Mouse (Mus musculus): ENCODE results near the gene Prkn. TPM values are rescaled to one million over a fixed set of nuclear protein-coding genes. Genes with fewer than 3 reads are reported as not detected.

Gene Prkn
- polyA plus RNA-seq, 1 experiment from 2014 or later = 1.5 TPM

DNA sequence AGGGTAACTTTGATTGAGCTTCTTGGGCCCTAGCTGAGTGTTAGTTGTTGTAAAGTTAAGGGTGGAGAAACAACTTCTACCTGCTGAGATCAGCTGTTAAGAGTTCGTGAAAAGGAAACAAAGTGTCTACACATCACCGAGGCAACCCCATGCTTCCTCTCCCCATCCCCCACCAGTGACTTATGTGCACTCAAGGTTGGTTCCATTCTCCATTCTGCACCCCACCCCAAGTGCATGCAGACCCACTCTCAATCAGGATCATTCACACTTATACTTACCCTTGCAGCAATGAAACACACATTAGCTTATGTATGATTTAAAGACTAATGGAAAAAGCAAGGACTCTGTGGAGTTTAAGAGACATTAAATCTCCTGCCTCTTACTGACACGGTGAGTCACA lies 691.9 kb downstream of the Prkn start:
- Histone ChIP-seq H3K4me1 (peaks cover 26% of the 10 kb centered on the region), H3K27me3 (no peaks in the 10 kb centered on the region), H3K9ac (no peak overlapping the region), H3K27ac (no peak overlapping the region), H3K36me3 (replicated peaks) (no peaks in the 10 kb centered on the region), H3K4me3 (replicated peaks) (no peak overlapping the region), H3K4me2 (no peak overlapping the region), H3K9me3 (no peaks in the 10 kb centered on the region)
- 31% methylated on average over 3 of the region's 3 CpGs for whole genome bisulfite sequencing
- no peak for ATAC-seq (ENCODE audit: low FRiP score)

DNA sequence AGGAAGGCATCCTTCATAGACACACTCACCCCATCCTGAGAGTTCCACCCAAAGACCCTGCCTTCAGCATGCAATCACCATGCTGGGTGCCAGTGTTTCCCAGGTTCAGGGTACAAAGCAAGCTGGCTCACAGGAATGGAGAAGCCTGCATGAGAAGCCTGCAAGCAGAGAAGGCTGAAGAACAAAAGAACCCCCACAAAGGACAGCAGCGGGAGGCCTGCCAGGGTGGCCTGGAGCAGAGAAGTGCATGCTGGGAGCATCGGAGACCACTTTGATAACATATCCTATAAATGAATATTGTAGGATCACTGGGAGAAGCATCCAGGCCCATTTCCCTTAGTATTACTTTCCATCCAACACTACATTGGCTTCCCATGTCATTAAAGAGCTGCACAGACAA lies 692.6 kb downstream of the Prkn start:
- Histone ChIP-seq H3K4me3 (replicated peaks) (no peak overlapping the region), H3K36me3 (replicated peaks) (no peaks in the 10 kb centered on the region), H3K9me3 (no peaks in the 10 kb centered on the region), H3K27me3 (no peaks in the 10 kb centered on the region), H3K4me2 (no peak overlapping the region), H3K9ac (no peak overlapping the region), H3K4me1 (peaks cover 26% of the 10 kb centered on the region), H3K27ac (peak overlapping the region; percentile 5)
- WGBS = 12% methylated on average over 2 of the region's 2 CpGs
- no peak for ATAC-seq (ENCODE audit: low FRiP score)

DNA sequence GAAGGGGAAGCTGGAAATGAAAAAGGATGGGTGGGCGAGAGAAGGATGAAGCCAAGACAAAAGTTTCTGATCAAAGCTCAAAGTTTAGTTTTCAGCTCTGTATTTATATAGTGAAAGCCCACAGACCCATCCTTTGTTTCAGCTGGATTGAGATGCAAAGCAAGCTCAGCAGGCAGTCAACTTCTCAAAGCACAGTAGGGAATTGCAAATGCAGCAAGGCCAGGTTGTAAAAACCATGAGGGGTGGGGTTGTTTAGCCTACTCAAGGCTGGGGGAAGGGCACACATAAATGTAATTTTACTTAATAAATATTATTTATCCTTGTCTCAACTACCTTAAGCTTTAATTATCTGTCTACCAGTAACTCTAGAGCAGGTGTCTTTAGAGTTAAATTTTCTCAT lies 693.7 kb downstream of the Prkn start:
- H3K27ac ChIP-seq = no peak overlapping the region

DNA sequence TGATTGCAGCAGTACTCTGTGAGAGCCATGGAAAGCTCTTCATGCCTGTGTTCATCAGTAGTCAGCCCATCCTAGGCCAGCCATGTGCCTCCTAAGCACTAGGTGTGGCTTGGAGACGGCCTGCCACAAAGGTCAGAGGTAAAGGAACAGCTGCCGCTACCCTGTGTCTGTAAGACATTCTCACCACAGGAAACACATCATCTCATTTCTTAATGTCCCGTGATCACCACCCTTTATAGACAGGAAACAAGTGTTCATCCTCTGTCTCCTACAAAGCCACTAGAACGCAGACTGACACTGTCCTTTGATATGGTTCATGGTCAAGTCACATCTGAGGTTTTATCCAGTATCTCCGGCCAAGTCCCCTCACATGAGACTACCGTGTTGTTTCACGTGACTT lies 698.6 kb downstream of the Prkn start:
- H3K4me1 ChIP-seq = peaks cover 13% of the 10 kb centered on the region
- no peak overlapping the region for H3K27ac ChIP-seq
- 90% methylated on average over 7 of the region's 7 CpGs for WGBS
- no peak overlapping the region for H3K4me2 ChIP-seq
- no peaks in the 10 kb centered on the region for H3K36me3 ChIP-seq (replicated peaks)
- H3K4me3 ChIP-seq (replicated peaks) = no peak overlapping the region
- no peak overlapping the region for H3K9ac ChIP-seq
- no peaks in the 10 kb centered on the region for H3K27me3 ChIP-seq
- no peak for ATAC-seq (ENCODE audit: low FRiP score)
- H3K9me3 ChIP-seq = no peaks in the 10 kb centered on the region

More for the DNA sequence above, 693.7 kb downstream of the Prkn start:
- Histone ChIP-seq H3K4me3 (replicated peaks) (no peak overlapping the region), H3K9me3 (no peaks in the 10 kb centered on the region), H3K4me1 (peaks cover 26% of the 10 kb centered on the region), H3K4me2 (no peak overlapping the region), H3K27me3 (no peaks in the 10 kb centered on the region), H3K36me3 (replicated peaks) (no peaks in the 10 kb centered on the region), H3K9ac (no peak overlapping the region)
- ATAC-seq (ENCODE audit: low FRiP score) = 0 out of 2 replicates have a peak, but pooled peaks have one; percentile 30
- WGBS = 10% methylated on average over 1 of the region's 1 CpGs

DNA sequence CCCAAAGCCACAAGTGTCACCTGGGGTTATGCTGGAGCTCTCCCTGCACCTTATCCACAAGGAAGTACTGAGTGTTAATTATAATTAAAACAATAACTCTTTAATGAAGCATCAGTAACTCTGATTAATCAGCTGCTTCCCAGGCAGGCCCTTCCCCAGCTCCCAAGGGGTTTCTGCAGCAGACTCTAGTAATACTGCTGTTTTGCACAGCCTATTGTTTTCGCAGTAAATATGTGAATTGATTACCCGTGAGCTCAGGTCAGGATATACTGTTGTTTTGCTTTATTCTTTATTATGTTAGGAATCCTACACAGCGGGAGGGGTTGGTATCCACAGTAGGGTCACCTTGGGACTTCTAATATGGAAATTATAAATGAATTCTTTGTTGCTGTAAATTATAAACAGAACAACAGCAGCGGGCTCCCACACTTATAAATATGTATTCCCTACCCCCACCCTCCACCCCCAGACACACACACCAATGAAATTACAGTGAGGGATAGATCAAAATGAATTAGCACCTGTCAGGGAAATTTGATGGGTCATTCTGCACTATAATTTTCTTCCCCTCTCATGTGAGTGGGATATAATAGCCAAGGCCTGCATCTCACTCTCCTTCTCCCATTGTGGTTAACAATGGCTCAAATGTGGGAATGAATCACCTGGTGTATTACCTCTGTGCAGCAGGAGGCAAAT lies 701.9 kb downstream of the Prkn start:
- no peaks in the 10 kb centered on the region for H3K36me3 ChIP-seq (replicated peaks)
- no peak overlapping the region for H3K4me3 ChIP-seq (replicated peaks)
- no peaks in the 10 kb centered on the region for H3K27me3 ChIP-seq
- H3K9ac ChIP-seq = no peak overlapping the region
- WGBS = 56% methylated on average over 4 of the region's 4 CpGs
- no peak overlapping the region for H3K4me2 ChIP-seq
- H3K4me1 ChIP-seq = peaks cover 6% of the 10 kb centered on the region
- no peaks in the 10 kb centered on the region for H3K9me3 ChIP-seq
- H3K27ac ChIP-seq = no peak overlapping the region
- peak; percentile 57; the same call in 1 of the 2 replicates for ATAC-seq (ENCODE audit: low FRiP score)

DNA sequence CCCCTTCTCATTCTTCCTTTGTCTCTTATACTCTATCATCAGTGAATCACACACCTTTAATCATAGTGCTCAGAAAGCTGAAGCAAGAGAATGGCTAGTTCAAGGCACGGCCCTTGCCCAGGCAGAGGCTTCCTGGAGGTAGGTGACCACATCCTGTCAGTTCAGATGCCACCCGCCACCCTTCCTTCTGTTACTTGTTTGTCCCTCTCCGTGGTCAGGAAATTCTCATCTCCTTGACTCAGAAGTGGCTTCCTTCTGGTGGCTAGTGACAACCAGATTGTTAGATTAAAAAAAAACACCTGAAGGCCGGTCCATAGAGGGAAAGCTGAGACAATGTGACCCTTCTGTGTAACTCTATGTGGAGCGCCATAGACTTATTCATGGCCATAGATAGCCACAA lies 710.4 kb downstream of the Prkn start:
- H3K27me3 ChIP-seq = no peaks in the 10 kb centered on the region
- ATAC-seq (ENCODE audit: low FRiP score) = no peak
- H3K36me3 ChIP-seq (replicated peaks) = no peaks in the 10 kb centered on the region
- no peaks in the 10 kb centered on the region for H3K4me1 ChIP-seq
- H3K9ac ChIP-seq = no peak overlapping the region
- 88% methylated on average over 5 of the region's 5 CpGs for WGBS
- no peaks in the 10 kb centered on the region for H3K9me3 ChIP-seq
- no peak overlapping the region for H3K4me2 ChIP-seq
- no peak overlapping the region for H3K27ac ChIP-seq
- no peak overlapping the region for H3K4me3 ChIP-seq (replicated peaks)

DNA sequence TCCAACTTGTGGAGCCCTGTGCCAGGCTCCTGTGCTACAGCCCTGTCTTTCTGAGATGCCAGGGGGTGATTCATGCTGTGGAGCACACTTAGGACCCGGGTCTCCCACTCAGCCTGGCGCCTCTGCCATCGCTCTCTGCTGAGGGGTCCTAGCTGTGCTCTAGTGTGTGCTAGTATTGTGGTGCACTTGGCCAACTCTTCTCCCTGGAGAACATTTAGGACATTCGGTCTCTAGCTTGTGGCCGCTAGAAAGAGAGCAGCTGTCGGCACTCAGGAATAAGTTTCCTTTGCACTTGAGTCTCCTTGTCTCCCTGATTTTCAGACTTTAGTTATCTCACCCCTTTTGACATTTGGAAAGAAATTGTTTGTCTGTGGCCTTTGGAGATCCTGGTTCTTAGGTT lies 725.5 kb downstream of the Prkn start:
- Histone ChIP-seq H3K4me3 (replicated peaks) (no peak overlapping the region), H3K27me3 (no peaks in the 10 kb centered on the region), H3K36me3 (replicated peaks) (no peaks in the 10 kb centered on the region), H3K4me1 (no peaks in the 10 kb centered on the region), H3K9ac (no peak overlapping the region), H3K4me2 (no peak overlapping the region), H3K9me3 (no peaks in the 10 kb centered on the region), H3K27ac (no peak overlapping the region)
- ATAC-seq (ENCODE audit: low FRiP score) = no peak
- WGBS = 93% methylated on average over 6 of the region's 6 CpGs

DNA sequence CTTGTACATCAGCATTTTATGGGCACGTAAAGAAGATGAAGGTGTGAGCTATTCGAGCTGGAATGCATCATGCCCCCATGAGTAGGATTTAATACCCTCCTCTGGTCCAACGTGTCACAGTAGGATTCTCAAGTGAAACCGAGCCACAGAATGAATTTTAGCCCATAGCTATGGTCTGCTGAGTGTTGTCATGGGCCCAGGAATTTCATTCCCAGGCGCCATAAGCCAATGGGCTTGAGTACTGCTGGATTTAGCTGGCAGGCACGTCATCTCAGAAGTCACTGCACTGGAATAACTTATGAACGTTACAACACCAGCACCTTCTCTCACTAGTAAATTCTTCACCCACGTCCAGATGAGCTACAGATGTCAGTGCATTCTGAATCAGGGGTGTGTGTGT lies 730.2 kb downstream of the Prkn start:
- Histone ChIP-seq H3K9ac (no peak overlapping the region), H3K9me3 (no peaks in the 10 kb centered on the region), H3K27me3 (no peaks in the 10 kb centered on the region), H3K27ac (no peak overlapping the region), H3K4me1 (no peaks in the 10 kb centered on the region), H3K4me2 (no peak overlapping the region), H3K4me3 (replicated peaks) (no peak overlapping the region), H3K36me3 (replicated peaks) (no peaks in the 10 kb centered on the region)
- no peak for ATAC-seq (ENCODE audit: low FRiP score)
- WGBS = 84% methylated on average over 8 of the region's 8 CpGs

DNA sequence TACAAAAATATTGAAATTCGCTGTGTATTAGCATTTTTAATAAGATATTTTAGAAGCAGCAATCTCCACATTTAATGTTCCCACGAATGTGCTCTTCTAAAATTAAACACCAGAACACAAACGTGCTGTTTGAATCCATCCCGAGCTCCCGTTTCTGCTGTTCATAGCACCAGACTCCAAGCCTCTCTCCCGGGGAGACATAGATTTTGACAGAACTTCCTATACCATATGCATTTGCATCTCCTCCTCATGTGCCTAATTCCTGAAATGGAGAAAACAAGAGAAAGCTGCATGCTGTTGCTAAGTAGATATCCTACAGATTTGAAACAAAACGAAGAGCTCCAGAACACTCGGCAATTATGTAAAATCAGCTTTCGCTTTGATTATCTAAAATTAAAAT lies 733.5 kb downstream of the Prkn start:
- Histone ChIP-seq H3K36me3 (replicated peaks) (no peaks in the 10 kb centered on the region), H3K4me3 (replicated peaks) (no peak overlapping the region), H3K4me2 (no peak overlapping the region), H3K9ac (no peak overlapping the region), H3K9me3 (peaks cover 4% of the 10 kb centered on the region; the same call in 1 of the 2 replicates), H3K4me1 (no peaks in the 10 kb centered on the region), H3K27ac (no peak overlapping the region), H3K27me3 (no peaks in the 10 kb centered on the region)
- 90% methylated on average over 9 of the region's 9 CpGs for WGBS
- no peak for ATAC-seq (ENCODE audit: low FRiP score)

DNA sequence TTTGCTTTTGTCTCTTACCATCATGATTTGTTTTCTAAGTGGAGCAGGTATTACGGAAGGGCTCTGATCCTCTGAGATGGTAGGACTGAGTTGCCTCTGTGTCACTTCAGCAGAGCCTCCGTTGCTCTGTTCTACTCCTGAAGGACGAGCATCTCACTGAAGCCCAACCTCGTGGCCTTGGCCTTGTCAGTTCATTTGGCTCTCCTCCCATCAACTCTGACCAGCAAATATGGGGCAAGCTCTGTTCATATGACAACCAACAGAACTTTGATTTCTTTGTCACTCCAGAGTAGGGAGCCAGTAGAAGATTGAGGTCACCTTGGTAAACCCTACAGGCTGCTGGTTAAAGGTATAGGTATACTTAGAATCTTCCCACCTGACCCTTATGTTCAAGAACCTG lies 745.3 kb downstream of the Prkn start:
- Histone ChIP-seq H3K27ac (no peak overlapping the region), H3K9me3 (no peaks in the 10 kb centered on the region), H3K36me3 (replicated peaks) (no peaks in the 10 kb centered on the region), H3K4me2 (no peak overlapping the region), H3K4me3 (replicated peaks) (no peak overlapping the region), H3K27me3 (0 out of 2 replicates have a peak, but pooled peaks cover 3% of the 10 kb centered on the region), H3K9ac (no peak overlapping the region), H3K4me1 (no peaks in the 10 kb centered on the region; the same call in 1 of the 2 replicates)
- 96% methylated on average over 4 of the region's 4 CpGs for WGBS
- no peak for ATAC-seq (ENCODE audit: low FRiP score)

DNA sequence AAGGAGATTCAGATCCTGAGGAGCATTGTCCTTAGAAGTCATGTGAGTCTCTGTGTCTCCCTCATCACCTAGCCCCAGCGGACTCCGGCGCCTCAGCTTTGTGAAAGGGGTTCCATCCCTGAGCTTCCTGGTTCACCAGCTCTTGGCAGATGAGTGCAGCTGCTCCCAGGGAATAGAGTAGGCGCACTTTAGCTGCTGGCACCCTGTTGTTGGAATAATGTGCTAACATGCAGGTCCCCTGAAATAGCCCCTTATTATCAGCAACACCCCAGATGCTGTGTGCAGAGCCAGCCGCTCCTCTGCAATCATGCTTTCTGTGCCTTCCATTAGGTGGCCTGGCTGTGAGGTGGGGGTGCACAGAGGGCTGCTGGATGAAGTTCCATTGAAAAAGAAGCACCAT lies 767.7 kb downstream of the Prkn start:
- Histone ChIP-seq H3K4me2 (no peak overlapping the region), H3K36me3 (replicated peaks) (no peaks in the 10 kb centered on the region), H3K4me3 (replicated peaks) (no peak overlapping the region), H3K9me3 (no peaks in the 10 kb centered on the region), H3K27ac (no peak overlapping the region), H3K4me1 (peaks cover 6% of the 10 kb centered on the region), H3K9ac (no peak overlapping the region), H3K27me3 (no peaks in the 10 kb centered on the region; the same call in 1 of the 2 replicates)
- 88% methylated on average over 5 of the region's 5 CpGs for WGBS
- no peak for ATAC-seq (ENCODE audit: low FRiP score)

DNA sequence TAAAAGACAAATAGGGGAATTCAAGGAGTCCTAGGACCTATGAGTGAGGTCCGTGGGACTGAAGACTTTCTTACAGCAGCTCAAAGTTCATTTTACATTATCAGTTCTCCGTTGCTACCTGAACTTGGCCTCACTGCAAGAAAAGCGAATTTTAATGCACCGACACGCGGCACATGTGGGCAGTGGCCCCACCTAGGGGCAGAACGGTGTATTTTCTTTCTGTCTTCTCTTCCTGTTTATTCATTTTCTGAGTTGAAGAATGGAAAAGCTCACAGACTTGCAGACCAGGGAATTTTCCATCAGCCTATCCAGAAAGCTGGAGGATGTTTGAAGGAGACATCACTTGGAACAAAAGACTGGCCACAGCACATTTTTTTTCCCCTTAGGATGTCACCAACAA lies 771.3 kb downstream of the Prkn start:
- Histone ChIP-seq H3K4me1 (peaks cover 6% of the 10 kb centered on the region), H3K27ac (no peak overlapping the region), H3K4me3 (replicated peaks) (no peak overlapping the region), H3K27me3 (no peaks in the 10 kb centered on the region; the same call in 1 of the 2 replicates), H3K36me3 (replicated peaks) (no peaks in the 10 kb centered on the region), H3K4me2 (no peak overlapping the region), H3K9ac (no peak overlapping the region), H3K9me3 (no peaks in the 10 kb centered on the region)
- WGBS = 19% methylated on average over 7 of the region's 7 CpGs
- ATAC-seq (ENCODE audit: low FRiP score) = no peak

DNA sequence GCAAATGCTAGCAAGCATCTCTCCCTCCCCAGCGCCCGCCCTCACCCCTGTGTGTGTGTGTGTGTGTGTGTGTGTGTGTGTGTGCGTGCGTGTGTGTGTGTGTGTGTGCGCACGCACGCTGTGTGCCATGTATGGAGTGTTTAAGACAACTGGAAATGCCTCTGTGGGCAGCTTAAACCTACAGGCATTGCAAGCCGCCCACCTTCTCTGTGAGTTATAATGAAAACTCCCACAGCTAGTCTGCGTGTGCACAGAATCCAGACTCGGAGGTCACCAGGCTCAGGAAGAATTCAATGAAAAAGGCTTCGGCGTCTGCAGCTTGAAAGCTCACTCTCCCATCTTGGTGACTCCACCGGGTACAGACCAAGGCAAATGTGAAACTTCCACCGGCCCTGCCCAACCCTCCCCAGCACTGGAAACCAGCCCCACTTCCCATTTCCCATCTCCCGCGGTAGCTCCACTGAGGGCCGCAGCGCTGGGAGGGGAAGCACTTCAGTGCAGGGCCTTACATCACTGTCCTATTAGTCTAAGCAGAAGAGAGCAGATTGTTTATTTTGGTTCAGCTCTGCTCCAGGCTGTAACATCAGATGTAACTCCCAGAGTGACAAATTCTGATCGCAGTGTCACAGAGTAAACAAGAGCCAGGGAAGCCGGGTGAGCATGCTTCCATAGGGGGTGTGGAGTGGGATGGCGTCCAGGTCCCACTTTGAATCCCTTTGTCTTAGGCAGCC lies 772.8 kb downstream of the Prkn start:
- WGBS = 80% methylated on average over 21 of the region's 21 CpGs
- Histone ChIP-seq H3K9me3 (no peaks in the 10 kb centered on the region), H3K4me2 (no peak overlapping the region), H3K27ac (no peak overlapping the region), H3K9ac (no peak overlapping the region), H3K4me1 (peaks cover 6% of the 10 kb centered on the region), H3K27me3 (no peaks in the 10 kb centered on the region; the same call in 1 of the 2 replicates), H3K36me3 (replicated peaks) (no peaks in the 10 kb centered on the region), H3K4me3 (replicated peaks) (no peak overlapping the region)
- ATAC-seq (ENCODE audit: low FRiP score) = no peak
